Mouse (Mus musculus) Patski (cell line): ENCODE measurements at regions not wholly inside any gene's neighbourhood (a gene's known extent, or its start where the extent isn't known, plus 50 kb on each side); places are given as distances from the start of the nearest gene placed in this dataset.

Experiments
- ATAC-seq: fragments of 100-300 bp; one replicate; pipeline ENCODE4 v1.8.0; 2021
- CTCF ChIA-PET: fragments of 350-600 bp; sonication (Branson Sonifier 250); formaldehyde crosslinking; loops from one replicate; lab custom pipeline; 2022; ENCODE audit warnings: inconsistent platforms; lab: Charles Lee
- POLR2A ChIA-PET: fragments of 350-600 bp; sonication (Branson Sonifier 250); formaldehyde crosslinking; loops from one replicate; lab custom pipeline; 2022; ENCODE audit warnings: antibody characterized with exemption, inconsistent platforms; lab: Charles Lee
- DNase-seq: peaks from one replicate; pipeline ENCODE4 v3.0.0-alpha.2; 2011; ENCODE audit warnings: low read depth, low spot score
- H3K27me3 ChIP-seq: fragments of 371-371 bp; one replicate; pipeline ENCODE4 v1.5.1; 2021
- CTCF ChIP-seq: fragments of 100-300 bp; IDR thresholded peaks from one replicate; pipeline ENCODE4 v1.5.1; 2021
- in situ Hi-C: fragments of 300-500 bp; cut with MboI; formaldehyde crosslinking; loops from 3 replicates; pipeline ENCODE4 v1.11.1; 2018; ENCODE audit warnings: low pct_unique_long_range_greater_than_20kb, mixed read lengths

DNA sequence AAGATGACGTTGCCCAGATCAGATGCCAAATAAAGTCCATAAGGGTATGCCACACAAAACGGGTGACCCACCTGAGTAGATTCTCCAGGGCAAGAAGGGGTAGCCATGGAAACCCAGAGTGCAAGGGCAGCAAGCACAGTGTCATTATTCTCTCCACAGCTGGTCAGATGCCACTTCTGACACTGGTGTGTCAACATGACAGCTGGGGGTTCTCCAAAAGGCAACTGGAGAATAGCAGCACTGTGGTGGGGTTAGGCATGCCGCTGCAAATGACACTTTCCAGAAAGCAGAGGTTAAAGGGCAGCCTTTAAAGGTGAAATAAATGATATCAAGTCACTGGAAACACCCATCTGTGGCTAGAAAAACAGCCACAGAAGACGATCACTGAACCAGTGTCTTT is 70.8 kb upstream of the Thbs2 start:
- DNase-seq (no peak), ATAC-seq (no peak)
- no peaks in the 10 kb centered on the region for H3K27me3 ChIP-seq
- POLR2A ChIA-PET, result no interaction called here
- in situ Hi-C loops, result no loop called here
- TF ChIP-seq CTCF, result no peak
- CTCF ChIA-PET, result interaction anchor here (1.7 kb wide), 1 partner anchor 12 kb away, joined by 4 read pairs; no protein-coding TSS in a partner anchor

DNA sequence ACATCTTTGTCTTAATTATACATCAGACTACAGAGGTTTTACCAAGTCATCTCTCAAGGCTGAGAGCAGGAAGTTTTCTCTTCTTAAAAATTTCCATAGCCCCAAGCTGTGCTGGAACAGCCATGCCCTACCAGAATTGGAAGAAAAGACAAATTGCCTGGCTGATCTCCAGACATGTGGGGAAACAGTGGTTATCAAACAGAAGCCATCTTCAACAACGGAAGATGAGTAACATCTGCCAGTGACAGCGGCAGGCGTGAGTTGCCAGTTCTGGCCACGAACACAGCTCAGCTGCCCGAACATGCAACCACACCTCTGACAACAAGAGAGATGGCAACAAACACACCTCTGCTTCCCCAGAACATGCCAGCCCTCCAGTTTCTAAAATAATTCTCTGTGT is 59.1 kb upstream of the Thbs2 start:
- in situ Hi-C loops, result no loop called here
- ChIA-PET POLR2A (no interaction called here), CTCF (interaction anchor here (1.1 kb wide), 1 partner anchor 11 kb away, joined by 4 read pairs; no protein-coding TSS in a partner anchor)
- no peak for ATAC-seq
- H3K27me3 ChIP-seq, result no peaks in the 10 kb centered on the region
- peak; percentile 25 for DNase-seq
- no peak for TF ChIP-seq CTCF

DNA sequence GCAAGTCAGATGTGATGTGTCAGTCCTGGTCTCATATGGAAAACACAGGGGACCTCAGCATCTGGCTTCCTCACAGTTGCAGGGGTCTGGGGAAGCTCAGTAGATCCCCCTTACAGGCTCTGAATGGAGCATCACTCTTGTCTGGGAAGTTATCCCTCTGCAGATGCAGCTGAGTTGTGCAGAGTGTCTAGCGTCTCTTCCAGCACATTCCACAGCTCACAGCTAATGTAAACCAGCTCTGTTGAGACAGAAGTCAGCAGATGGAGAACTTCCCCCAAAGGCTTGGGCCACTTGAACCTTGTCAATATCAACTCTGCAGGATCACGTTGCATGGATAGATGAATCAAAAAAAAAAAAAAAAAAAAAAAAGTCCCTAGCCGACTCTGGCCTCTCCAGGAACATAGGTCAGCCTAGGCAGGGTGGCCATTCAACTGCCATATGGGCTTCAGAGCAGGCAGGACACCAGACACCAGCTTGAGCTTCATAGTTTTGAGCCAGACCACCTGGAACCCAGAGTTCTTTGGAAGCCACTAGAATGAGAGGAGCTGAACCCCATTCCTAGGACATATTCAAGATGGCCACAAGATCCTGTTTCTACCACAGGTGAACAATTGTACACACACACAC is 56.6 kb upstream of the Thbs2 start:
- no peaks in the 10 kb centered on the region for H3K27me3 ChIP-seq
- DNase-seq (no peak), ATAC-seq (no peak)
- no peak for TF ChIP-seq CTCF
- in situ Hi-C loops, result no loop called here
- ChIA-PET CTCF (no interaction called here), POLR2A (no interaction called here)

DNA sequence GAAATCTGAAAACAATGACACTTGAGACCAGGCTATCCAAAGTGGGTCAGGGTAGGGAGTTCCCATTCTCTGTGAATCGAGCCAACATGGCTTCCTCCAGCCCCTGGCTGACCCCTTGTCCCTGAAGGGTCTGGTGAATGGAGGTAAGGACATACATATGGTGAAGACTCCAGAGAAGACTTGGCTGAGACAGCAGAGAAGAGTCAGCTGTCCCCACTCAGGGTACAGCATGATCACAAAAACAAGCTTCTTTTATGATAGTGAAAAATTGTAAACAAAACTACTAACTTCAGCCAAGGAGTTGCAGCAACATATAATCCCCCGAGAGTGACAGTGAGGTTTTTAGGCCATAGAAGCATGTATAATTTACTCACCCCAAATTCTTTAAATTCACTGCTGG is 55.2 kb upstream of the Thbs2 start:
- no peak for ATAC-seq
- no peak for TF ChIP-seq CTCF
- no peaks in the 10 kb centered on the region for H3K27me3 ChIP-seq
- in situ Hi-C loops, result no loop called here
- CTCF ChIA-PET, result no interaction called here
- POLR2A ChIA-PET, result no interaction called here
- no peak for DNase-seq

GRCm38 (mm10) chr17:14747255-14747869 is 53.3 kb upstream of the Thbs2 start:
- H3K27me3 ChIP-seq, result no peaks in the 10 kb centered on the region
- ATAC-seq (no peak), DNase-seq (no peak)
- TF ChIP-seq CTCF, result no peak
- in situ Hi-C loops, result no loop called here
- POLR2A ChIA-PET, result no interaction called here
- CTCF ChIA-PET, result no interaction called here

DNA sequence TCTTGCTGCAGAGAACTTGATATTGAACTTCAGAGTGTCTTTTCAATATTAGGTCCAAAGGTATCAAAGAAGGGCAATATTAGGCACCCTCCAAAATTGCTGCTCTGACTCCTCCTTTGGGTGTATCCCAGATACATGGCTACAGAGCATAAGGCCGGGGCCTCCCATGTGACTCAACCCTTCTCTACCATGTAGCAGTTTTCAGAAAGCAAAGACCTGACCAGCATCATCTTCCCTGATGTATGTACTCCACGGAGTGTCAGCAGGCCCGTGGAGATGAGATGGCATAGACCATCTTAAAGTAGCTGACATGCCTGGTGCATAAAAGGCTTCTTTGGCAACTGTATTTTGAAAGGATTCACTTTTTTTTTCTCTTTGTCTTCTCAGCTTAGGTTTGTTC is 51.5 kb upstream of the Thbs2 start:
- in situ Hi-C loops, result no loop called here

DNA sequence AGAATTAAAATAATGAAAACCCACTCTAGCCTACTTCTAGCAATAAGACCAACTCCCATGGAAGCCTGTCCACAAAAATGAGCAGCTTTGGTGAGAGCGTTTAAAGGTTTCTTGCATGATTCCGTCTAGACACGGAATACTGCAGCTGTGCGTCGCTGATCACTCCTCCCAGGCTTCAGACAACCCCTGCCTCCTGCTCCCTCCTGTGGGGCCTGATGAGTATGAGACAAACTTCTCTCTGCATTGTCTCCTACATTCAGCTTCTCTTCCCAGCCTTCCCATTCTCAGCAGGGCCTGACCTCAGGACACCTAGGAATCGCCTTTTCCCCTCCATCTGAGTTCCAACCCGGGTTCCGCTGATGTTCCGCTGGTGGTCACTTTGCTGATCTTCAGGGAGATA is 50.0 kb upstream of the Thbs2 start:
- ATAC-seq, result no peak
- CTCF ChIA-PET, result no interaction called here
- in situ Hi-C loops, result no loop called here
- no peaks in the 10 kb centered on the region for H3K27me3 ChIP-seq
- DNase-seq, result no peak
- no peak for TF ChIP-seq CTCF
- POLR2A ChIA-PET, result no interaction called here

More for the DNA sequence above, 51.5 kb upstream of the Thbs2 start:
- no peak for TF ChIP-seq CTCF
- no peak for ATAC-seq
- no peak for DNase-seq
- ChIA-PET CTCF (no interaction called here), POLR2A (no interaction called here)
- H3K27me3 ChIP-seq, result no peaks in the 10 kb centered on the region
